Mouse (Mus musculus): Measurements from ENCODE around the gene Gm20604. TPM values are rescaled to one million over a fixed set of nuclear protein-coding genes. Genes with fewer than 3 reads are reported as not detected.
A peak's percentile ranks its signal among the peaks of the same experiment; 100 is the strongest.

Gm20604 gene
- polyA plus RNA-seq (2015; fragmentation: Nextera tagmentation; extraction: Ambion mirVana), result 22.7 and 23.8 TPM in 2 replicates

GRCm38 (mm10) chr12:102758403-102758756 lies at the start of gene Gm20604:
Gene Gm20604 (minus strand): TSS chr12:102758672.
- no peak for ATAC-seq (ENCODE audit: borderline replicate concordance, extremely low read depth, low FRiP score, low TSS enrichment)
- Histone ChIP-seq H3K27me3 (no peaks in the 10 kb centered on the region), H3K27ac (peak within 1 kb of the TSS; percentile 95), H3K4me1 (peaks cover 24% of the 10 kb centered on the region), H3K9ac (peak within 1 kb of the TSS; percentile 84), H3K4me3 (peak within 1 kb of the TSS; percentile 93), H3K36me3 (peaks cover 8% of the 10 kb centered on the region), H3K9me3 (no peaks in the 10 kb centered on the region), H3K4me2 (peak within 1 kb of the TSS; percentile 81)
- WGBS, result under 1% methylated on average over 10 of the region's 10 CpGs

GRCm38 (mm10) chr12:102799528-102799927 lies 41.1 kb upstream of the Gm20604 start:
- H3K27me3 ChIP-seq, result no peaks in the 10 kb centered on the region
- no peak overlapping the region for H3K27ac ChIP-seq
- H3K4me3 ChIP-seq, result no peak overlapping the region
- no peaks in the 10 kb centered on the region for H3K9me3 ChIP-seq
- no peaks in the 10 kb centered on the region for H3K4me1 ChIP-seq
- ATAC-seq (ENCODE audit: borderline replicate concordance, extremely low read depth, low FRiP score, low TSS enrichment), result no peak
- H3K4me2 ChIP-seq, result no peak overlapping the region
- 78% methylated on average over 2 of the region's 2 CpGs for WGBS
- H3K9ac ChIP-seq, result no peak overlapping the region
- H3K36me3 ChIP-seq, result peaks cover 21% of the 10 kb centered on the region; the same call in 1 of the 2 replicates

- H3K4me2 ChIP-seq, result no peak overlapping the region
- no peak overlapping the region for H3K4me3 ChIP-seq
- H3K27me3 ChIP-seq, result no peaks in the 10 kb centered on the region
- H3K9me3 ChIP-seq, result no peaks in the 10 kb centered on the region
- H3K9ac ChIP-seq, result no peak overlapping the region
- no peak overlapping the region for H3K27ac ChIP-seq
- no peaks in the 10 kb centered on the region for H3K4me1 ChIP-seq
- peaks cover 76% of the 10 kb centered on the region for H3K36me3 ChIP-seq
- 82% methylated on average over 7 of the region's 7 CpGs for WGBS
- ATAC-seq (ENCODE audit: borderline replicate concordance, extremely low read depth, low FRiP score, low TSS enrichment), result no peak
These were observed 29.5 kb upstream of the Gm20604 start for GRCm38 (mm10) chr12:102787927-102788326.

- Histone ChIP-seq H3K4me1 (no peaks in the 10 kb centered on the region), H3K27ac (no peak overlapping the region), H3K4me3 (no peak overlapping the region), H3K9me3 (no peaks in the 10 kb centered on the region), H3K36me3 (peaks cover 59% of the 10 kb centered on the region), H3K27me3 (no peaks in the 10 kb centered on the region), H3K9ac (no peak overlapping the region), H3K4me2 (no peak overlapping the region)
- WGBS, result 84% methylated on average over 5 of the region's 5 CpGs
- no peak for ATAC-seq (ENCODE audit: borderline replicate concordance, extremely low read depth, low FRiP score, low TSS enrichment)
These were observed 27.1 kb upstream of the Gm20604 start for GRCm38 (mm10) chr12:102785593-102785985.

GRCm38 (mm10) chr12:102784899-102785592 lies 26.6 kb upstream of the Gm20604 start:
- H3K9ac ChIP-seq, result no peak overlapping the region
- H3K4me3 ChIP-seq, result no peak overlapping the region
- H3K27me3 ChIP-seq, result no peaks in the 10 kb centered on the region
- 89% methylated on average over 19 of the region's 19 CpGs for WGBS
- H3K4me2 ChIP-seq, result no peak overlapping the region
- peaks cover 54% of the 10 kb centered on the region for H3K36me3 ChIP-seq
- ATAC-seq (ENCODE audit: borderline replicate concordance, extremely low read depth, low FRiP score, low TSS enrichment), result no peak
- no peaks in the 10 kb centered on the region for H3K4me1 ChIP-seq
- no peaks in the 10 kb centered on the region for H3K9me3 ChIP-seq
- H3K27ac ChIP-seq, result no peak overlapping the region

GRCm38 (mm10) chr12:102782841-102783240 lies 24.4 kb upstream of the Gm20604 start:
- Histone ChIP-seq H3K4me3 (no peak overlapping the region), H3K36me3 (peaks cover 42% of the 10 kb centered on the region), H3K9ac (no peak overlapping the region), H3K4me2 (no peak overlapping the region), H3K9me3 (no peaks in the 10 kb centered on the region), H3K4me1 (no peaks in the 10 kb centered on the region), H3K27me3 (no peaks in the 10 kb centered on the region), H3K27ac (no peak overlapping the region)
- no peak for ATAC-seq (ENCODE audit: borderline replicate concordance, extremely low read depth, low FRiP score, low TSS enrichment)
- WGBS, result 87% methylated on average over 5 of the region's 5 CpGs

GRCm38 (mm10) chr12:102779452-102779851 lies 21.0 kb upstream of the Gm20604 start:
- Histone ChIP-seq H3K4me2 (no peak overlapping the region), H3K9me3 (no peaks in the 10 kb centered on the region), H3K4me3 (no peak overlapping the region), H3K36me3 (peaks cover 39% of the 10 kb centered on the region), H3K27me3 (no peaks in the 10 kb centered on the region), H3K9ac (no peak overlapping the region), H3K27ac (no peak overlapping the region), H3K4me1 (no peaks in the 10 kb centered on the region)
- peak; percentile 79 for ATAC-seq (ENCODE audit: borderline replicate concordance, extremely low read depth, low FRiP score, low TSS enrichment)
- WGBS, result 45% methylated on average over 3 of the region's 3 CpGs

GRCm38 (mm10) chr12:102778151-102778550 lies 19.7 kb upstream of the Gm20604 start:
- Histone ChIP-seq H3K4me3 (no peak overlapping the region), H3K36me3 (peaks cover 39% of the 10 kb centered on the region), H3K9ac (no peak overlapping the region), H3K4me1 (no peaks in the 10 kb centered on the region), H3K27me3 (no peaks in the 10 kb centered on the region), H3K9me3 (no peaks in the 10 kb centered on the region), H3K27ac (no peak overlapping the region), H3K4me2 (no peak overlapping the region)
- 83% methylated on average over 5 of the region's 5 CpGs for WGBS
- ATAC-seq (ENCODE audit: borderline replicate concordance, extremely low read depth, low FRiP score, low TSS enrichment), result no peak

- no peak overlapping the region for H3K4me2 ChIP-seq
- ATAC-seq (ENCODE audit: borderline replicate concordance, extremely low read depth, low FRiP score, low TSS enrichment), result no peak
- peaks cover 55% of the 10 kb centered on the region for H3K36me3 ChIP-seq
- no peaks in the 10 kb centered on the region for H3K4me1 ChIP-seq
- H3K27ac ChIP-seq, result no peak overlapping the region
- H3K9me3 ChIP-seq, result no peaks in the 10 kb centered on the region
- 89% methylated on average over 14 of the region's 14 CpGs for WGBS
- H3K9ac ChIP-seq, result no peak overlapping the region
- no peak overlapping the region for H3K4me3 ChIP-seq
- H3K27me3 ChIP-seq, result no peaks in the 10 kb centered on the region
These were observed 17.6 kb upstream of the Gm20604 start for GRCm38 (mm10) chr12:102776035-102776434.

GRCm38 (mm10) chr12:102772676-102773075 lies 14.2 kb upstream of the Gm20604 start:
- H3K27me3 ChIP-seq, result no peaks in the 10 kb centered on the region
- no peaks in the 10 kb centered on the region for H3K9me3 ChIP-seq
- no peak overlapping the region for H3K4me3 ChIP-seq
- H3K9ac ChIP-seq, result no peak overlapping the region
- no peak overlapping the region for H3K4me2 ChIP-seq
- no peak overlapping the region for H3K27ac ChIP-seq
- no peak; the same call in 1 of the 2 replicates for ATAC-seq (ENCODE audit: borderline replicate concordance, extremely low read depth, low FRiP score, low TSS enrichment)
- peaks cover 84% of the 10 kb centered on the region for H3K36me3 ChIP-seq
- H3K4me1 ChIP-seq, result no peaks in the 10 kb centered on the region
- 94% methylated on average over 5 of the region's 5 CpGs for WGBS

GRCm38 (mm10) chr12:102771601-102772000 lies 13.1 kb upstream of the Gm20604 start:
- WGBS, result 95% methylated on average over 8 of the region's 8 CpGs
- Histone ChIP-seq H3K27ac (no peak overlapping the region), H3K4me1 (no peaks in the 10 kb centered on the region), H3K4me2 (no peak overlapping the region), H3K9ac (no peak overlapping the region), H3K36me3 (peaks cover 85% of the 10 kb centered on the region), H3K27me3 (no peaks in the 10 kb centered on the region), H3K4me3 (no peak overlapping the region), H3K9me3 (no peaks in the 10 kb centered on the region)
- ATAC-seq (ENCODE audit: borderline replicate concordance, extremely low read depth, low FRiP score, low TSS enrichment), result no peak

GRCm38 (mm10) chr12:102769000-102769399 lies 10.5 kb upstream of the Gm20604 start:
- Histone ChIP-seq H3K27ac (no peak overlapping the region), H3K9ac (no peak overlapping the region), H3K4me3 (no peak overlapping the region), H3K9me3 (no peaks in the 10 kb centered on the region), H3K36me3 (peaks cover 82% of the 10 kb centered on the region), H3K27me3 (no peaks in the 10 kb centered on the region), H3K4me1 (no peaks in the 10 kb centered on the region), H3K4me2 (no peak overlapping the region)
- whole genome bisulfite sequencing, result 85% methylated on average over 4 of the region's 4 CpGs
- no peak for ATAC-seq (ENCODE audit: borderline replicate concordance, extremely low read depth, low FRiP score, low TSS enrichment)

- H3K27me3 ChIP-seq, result no peaks in the 10 kb centered on the region
- H3K4me1 ChIP-seq, result peaks cover 14% of the 10 kb centered on the region
- no peak overlapping the region for H3K4me3 ChIP-seq
- H3K36me3 ChIP-seq, result peaks cover 47% of the 10 kb centered on the region
- H3K9ac ChIP-seq, result no peak overlapping the region
- ATAC-seq (ENCODE audit: borderline replicate concordance, extremely low read depth, low FRiP score, low TSS enrichment), result no peak
- no peak overlapping the region for H3K27ac ChIP-seq
- H3K9me3 ChIP-seq, result no peaks in the 10 kb centered on the region
- no peak overlapping the region for H3K4me2 ChIP-seq
These were observed 5.2 kb upstream of the Gm20604 start for GRCm38 (mm10) chr12:102763696-102764095.

All from lung, embryonic 15.5 days (tissue).